Mouse (Mus musculus) cerebellum, postnatal 14 days (tissue): Measurements from ENCODE around the gene B3gntl1.

Experiments used
- DNase-seq, 2 experiments: peaks; one replicate each; pipeline ENCODE4 v3.0.0; 2021; ENCODE audit warnings: mixed read lengths in 2 of 2

Gene B3gntl1

GRCm38 (mm10) chr11:121683243-121683642 is 10.3 kb upstream of the B3gntl1 start:
- DNase-seq = peak; percentile 35

DNA sequence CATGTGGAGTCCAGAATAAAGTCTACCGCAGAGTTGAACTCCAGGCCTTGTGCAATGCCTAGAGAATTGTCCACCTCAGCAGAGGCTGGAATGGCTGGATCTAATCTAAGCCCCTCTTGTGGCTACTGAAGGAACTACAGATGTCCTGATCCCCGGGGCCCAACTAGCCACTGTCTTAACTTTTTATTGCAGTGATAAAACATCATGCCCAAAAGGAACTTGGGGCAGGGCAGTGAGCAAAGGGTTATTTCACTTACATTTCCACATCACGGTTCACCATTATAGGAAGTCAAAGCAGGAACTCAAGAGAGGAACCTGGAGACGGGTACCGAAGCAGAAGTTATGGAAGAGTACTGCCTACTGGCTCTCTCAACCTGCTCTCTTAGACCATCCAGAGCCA is 7.8 kb upstream of the B3gntl1 start:
- peak in 1 of 2 experiments; percentile 25 for DNase-seq

- DNase-seq = no peak
Observed at GRCm38 (mm10) chr11:121679581-121679980, 6.6 kb upstream of the B3gntl1 start.

GRCm38 (mm10) chr11:121676836-121677235 is 3.9 kb upstream of the B3gntl1 start:
- DNase-seq = no peak

DNA sequence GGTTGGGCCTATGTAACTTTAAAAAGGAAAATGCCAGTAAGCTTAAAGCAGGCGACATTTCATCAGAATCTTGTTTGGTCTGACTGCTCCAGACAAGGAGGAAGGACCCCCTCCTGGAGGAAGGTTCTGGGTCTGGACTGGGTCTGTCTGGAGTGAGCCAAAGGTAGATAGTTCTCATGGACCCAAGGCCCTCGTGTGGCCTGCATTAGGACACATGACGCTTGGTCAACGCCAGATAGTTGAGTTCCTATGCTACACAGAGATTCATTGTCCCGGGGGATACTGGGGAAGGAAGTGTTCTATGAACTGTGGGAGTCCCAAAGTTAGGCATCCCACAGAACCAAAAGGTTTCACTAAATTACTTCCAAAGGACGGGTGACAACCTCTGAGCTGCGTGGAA is 676 bp upstream of the B3gntl1 start:
- peak in 1 of 2 experiments; percentile 29 for DNase-seq

DNA sequence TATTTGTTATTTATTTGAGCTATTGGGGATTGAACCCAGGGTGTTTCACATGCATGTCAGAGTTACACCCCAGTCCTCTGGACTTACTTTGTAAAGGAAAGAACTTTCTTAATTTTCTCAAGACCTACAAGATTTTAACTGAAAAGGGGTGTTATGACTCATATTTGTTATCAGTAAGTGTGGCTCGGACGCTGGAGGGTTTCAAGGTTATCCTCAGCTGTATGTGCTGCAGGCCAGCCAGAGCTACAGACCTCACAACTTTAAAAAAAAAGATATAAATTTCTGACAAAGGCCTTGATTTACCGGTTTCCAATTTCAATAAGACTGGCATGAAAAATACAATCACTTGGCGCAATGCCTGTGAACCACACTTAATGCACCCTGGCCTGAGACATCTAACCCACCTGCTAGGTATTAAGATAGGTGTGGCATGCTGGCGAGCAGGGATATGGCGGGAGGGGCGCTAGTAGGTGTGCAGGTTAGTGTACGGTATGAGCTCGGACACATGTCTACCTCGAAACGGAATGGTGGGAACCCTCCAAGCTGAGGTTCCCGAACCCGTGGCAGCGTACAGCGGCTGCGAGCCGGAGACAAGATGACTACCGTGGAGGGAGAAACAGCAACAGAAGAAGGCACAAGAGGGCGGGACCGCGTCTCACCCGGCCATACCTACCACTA is 502 bp downstream of the B3gntl1 start:
- DNase-seq = no peak

- no peak for DNase-seq
Observed at GRCm38 (mm10) chr11:121670926-121671325, 2.0 kb downstream of the B3gntl1 start.

- no peak for DNase-seq
Observed at GRCm38 (mm10) chr11:121668776-121669175, 4.2 kb downstream of the B3gntl1 start.

DNA sequence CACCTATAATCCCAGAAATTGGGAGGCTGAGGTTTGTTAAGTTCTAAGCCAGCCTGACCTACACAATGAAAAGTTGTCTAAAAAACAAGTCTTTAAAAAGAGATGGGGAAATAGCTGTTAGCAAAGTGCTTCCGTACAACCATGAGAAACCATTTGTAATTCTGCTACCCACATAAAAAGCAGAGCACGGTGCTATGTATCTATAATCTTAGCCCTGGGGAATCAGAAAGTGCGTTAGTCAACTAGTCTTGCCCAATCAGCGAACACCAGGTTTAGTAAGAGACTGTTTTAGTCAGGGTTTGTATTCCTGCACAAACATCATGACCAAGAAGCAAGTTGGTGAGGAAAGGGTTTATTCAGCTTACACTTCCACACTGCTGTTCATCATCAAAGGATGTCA is 5.4 kb downstream of the B3gntl1 start:
- DNase-seq = no peak

DNA sequence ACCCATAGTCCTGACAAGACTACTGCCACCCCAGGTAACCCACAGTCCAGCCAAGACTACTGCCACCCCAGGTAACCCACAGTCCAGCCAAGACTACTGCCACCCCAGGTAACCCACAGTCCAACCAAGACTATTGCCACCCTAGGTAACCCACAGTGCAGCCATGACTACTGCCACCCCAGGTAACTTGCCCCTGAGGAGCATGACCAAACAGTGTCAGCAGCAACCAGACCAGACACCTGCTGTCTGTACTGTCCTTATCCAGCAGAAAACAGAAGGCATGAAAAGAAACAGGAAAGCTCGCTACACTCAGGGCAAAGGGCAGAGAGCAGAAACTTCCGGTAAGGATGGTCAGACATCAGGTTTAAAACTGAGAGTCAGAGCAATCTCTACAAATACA is 11.8 kb downstream of the B3gntl1 start:
- no peak for DNase-seq

DNA sequence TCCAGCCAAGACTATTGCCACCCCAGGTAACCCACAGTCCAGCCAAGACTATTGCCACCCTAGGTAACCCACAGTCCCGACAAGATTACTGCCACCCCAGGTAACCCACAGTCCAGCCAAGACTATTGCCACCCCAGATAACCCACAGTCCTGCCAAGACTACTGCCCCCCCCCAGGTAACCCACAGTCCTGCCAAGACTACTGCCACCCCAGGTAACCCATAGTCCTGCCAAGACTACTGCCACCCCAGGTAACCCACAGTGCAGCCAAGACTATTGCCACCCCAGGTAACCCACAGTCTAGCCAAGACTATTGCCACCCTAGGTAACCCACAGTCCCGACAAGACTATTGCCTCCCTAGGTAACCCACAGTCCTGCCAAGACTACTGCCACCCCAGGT is 12.3 kb downstream of the B3gntl1 start:
- peak in 1 of 2 experiments; percentile 32 for DNase-seq

GRCm38 (mm10) chr11:121658151-121658550 is 14.8 kb downstream of the B3gntl1 start:
- DNase-seq = no peak

DNA sequence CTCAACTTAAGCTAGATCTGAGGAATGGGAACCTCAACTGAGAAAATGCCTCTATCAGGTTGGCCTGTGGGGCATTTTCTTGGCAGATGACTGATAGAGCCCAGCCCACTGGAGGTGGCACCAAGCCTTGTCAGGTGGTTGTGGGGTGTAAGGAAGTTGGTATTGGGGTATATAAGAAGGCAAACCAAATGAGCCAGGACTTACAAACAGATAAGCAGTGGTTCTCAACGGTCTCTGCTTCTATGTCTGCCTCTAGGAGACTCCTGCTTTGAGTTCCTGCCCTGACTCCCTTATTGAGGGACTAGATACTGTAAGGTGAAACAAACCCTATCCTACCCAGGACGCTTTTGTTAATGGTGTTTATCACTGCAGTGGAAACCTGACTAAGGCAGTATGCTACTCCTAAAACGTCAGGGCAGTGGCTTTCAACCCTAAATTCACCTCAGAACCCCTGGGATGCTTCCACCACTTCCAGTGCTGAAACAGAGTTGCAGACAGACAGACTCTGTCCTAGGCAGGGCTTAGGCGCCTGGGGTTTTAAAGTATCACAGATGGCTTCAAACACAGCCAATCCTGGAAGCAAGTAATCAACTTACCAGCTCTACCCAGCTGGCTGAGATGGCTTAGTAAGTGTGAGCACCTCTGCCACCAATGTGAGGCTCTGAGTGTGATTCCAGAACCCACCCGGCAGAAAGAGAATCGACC is 17.0 kb downstream of the B3gntl1 start:
- no peak for DNase-seq

GRCm38 (mm10) chr11:121655166-121655806 is 17.7 kb downstream of the B3gntl1 start:
- DNase-seq = no peak

DNA sequence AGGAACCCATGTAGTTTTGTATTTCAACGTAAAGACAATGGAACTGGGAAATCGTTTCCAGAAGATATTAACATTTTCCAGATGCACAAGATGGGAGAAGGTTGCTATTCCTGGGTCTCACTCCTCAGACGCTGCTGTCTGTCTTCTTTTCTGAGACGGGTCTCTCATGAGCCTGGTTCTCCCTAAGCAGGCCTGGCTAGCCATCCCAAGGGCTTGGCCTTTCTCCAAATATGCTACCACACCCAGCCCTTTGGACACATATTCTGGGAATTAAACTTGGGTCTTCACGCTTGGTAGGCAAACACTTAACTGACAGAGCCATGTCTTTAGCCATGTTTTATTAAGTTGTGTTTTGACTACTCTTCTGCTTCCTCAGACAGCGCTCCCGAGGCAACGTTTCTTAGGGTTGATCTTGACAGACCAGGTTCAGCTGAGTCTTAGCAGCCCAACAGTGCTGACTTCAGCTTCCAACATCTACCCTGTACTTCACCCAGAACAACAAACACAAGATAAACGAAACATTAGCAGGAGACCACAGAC is 18.5 kb downstream of the B3gntl1 start:
- no peak for DNase-seq

- DNase-seq = no peak
Observed at GRCm38 (mm10) chr11:121653631-121654030, 19.3 kb downstream of the B3gntl1 start.

DNA sequence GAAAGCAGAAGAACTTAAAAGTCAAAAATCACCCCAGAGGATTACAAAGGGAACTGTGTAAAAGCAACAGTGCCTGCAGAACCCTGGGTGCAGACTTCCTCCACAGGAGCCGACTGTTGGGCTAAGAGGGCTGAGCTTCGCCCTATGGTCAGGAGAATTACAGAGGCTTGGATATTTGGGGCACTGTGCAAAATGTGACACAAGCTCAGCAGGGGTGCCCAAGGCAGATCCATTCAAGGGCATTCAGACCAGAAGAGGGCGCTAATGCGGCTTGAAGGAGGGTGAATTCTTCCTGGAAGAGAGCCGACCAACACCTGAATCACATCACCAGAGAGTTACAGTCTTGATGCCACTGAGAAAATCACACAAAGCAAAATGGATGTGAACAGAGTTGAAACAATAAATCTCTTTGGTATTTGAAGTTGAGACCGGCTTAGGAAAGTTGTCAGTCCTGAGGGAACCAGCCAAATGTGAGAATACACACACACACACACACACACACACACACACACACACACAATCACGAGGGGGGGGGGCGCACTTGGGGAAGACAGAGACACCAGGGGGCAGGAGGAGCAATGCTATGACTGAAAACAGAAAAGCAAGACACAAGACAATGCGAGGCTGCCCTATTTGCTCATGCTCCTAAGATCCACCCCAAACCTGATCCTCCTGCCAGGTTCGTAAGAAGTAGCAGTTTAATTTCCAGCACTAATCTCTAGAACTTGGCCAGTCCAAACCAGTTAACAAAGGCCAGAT is 20.2 kb downstream of the B3gntl1 start:
- DNase-seq = peak; percentile 65 to 89

- DNase-seq = no peak
Observed at GRCm38 (mm10) chr11:121651983-121652382, 21.0 kb downstream of the B3gntl1 start.

DNA sequence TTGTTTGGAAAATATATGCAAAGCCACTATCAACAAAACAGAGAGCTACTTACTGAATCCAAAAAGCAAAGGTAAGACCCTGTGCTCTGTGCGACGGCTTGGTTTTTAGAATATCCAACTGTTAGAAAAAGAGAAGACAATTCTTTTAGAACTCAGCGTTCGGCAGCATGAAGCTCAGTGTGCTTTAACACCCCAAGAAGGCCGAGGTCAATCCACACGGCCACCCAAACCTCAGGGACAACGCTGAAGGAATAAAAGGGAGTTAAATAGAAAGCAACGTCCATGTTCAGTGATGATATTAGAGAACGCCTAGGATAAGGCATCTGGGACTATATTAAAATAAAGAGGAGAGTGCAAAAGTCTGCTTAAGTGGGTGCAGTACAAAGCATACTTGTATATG is 21.4 kb downstream of the B3gntl1 start:
- DNase-seq = no peak

- no peak for DNase-seq
Observed at GRCm38 (mm10) chr11:121650668-121651067, 22.3 kb downstream of the B3gntl1 start.

DNA sequence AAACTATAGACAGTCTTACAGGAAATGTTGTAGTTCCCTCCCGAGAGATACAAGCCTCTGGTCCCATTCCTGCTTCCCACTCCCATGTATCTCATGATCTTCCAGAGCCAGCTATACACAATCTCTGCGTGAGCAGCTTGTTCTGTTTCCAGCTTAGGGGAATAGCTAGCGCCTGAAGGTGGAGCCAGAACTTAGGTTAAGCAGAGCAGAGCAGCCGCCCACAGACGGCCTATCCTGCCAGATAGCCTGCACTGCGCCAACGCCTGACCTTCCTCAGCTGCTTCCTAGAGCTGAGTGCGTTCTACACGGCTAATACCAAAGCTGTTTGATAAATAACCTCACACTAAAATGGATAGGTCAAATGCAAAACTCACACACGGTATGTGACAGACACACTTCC is 23.1 kb downstream of the B3gntl1 start:
- peak; percentile 40 to 44 for DNase-seq

DNA sequence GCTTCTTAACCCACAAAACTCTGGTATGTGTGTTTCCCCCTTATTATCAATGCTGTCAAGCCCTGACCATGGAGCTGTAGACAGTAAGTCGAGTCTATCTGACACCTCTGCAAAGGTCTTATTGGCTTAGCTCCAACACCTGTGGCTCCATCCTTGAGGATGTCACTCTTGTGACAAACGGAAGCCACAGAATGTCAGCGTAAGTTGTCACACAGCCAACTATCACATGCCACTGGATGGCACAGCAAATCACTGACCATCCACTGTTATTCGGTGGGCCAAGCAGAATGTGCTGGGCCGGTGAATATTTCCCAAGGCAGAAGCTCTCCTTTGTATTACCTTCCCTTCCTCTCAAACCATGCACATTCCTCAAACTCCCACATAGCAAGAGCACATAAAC is 24.8 kb downstream of the B3gntl1 start:
- DNase-seq = no peak

- no peak for DNase-seq
Observed at GRCm38 (mm10) chr11:121647321-121647720, 25.6 kb downstream of the B3gntl1 start.
